Mouse (Mus musculus) left cerebral cortex, postnatal 4 days (tissue): ENCODE data around the gene Meis2. TPM values are rescaled to one million over a fixed set of nuclear protein-coding genes. Genes with fewer than 3 reads are reported as not detected.

ENCODE experiments used
- DNase-seq: peaks from one replicate; pipeline ENCODE4 v3.0.0-alpha.2; 2022
- intact Hi-C: fragments of 180-260 bp; cut with DNase I; formaldehyde crosslinking; loops from one replicate; pipeline ENCODE4 v1.15.1; 2025
- total RNA-seq, 2 experiments: library from RNA; stranded (reverse); gene quantifications; 2 replicates each; pipeline ENCODE4 v1.2.3; 2021

The Meis2 gene
- total RNA-seq, 2 experiments from 2014 or later = 186 to 188 TPM

DNA sequence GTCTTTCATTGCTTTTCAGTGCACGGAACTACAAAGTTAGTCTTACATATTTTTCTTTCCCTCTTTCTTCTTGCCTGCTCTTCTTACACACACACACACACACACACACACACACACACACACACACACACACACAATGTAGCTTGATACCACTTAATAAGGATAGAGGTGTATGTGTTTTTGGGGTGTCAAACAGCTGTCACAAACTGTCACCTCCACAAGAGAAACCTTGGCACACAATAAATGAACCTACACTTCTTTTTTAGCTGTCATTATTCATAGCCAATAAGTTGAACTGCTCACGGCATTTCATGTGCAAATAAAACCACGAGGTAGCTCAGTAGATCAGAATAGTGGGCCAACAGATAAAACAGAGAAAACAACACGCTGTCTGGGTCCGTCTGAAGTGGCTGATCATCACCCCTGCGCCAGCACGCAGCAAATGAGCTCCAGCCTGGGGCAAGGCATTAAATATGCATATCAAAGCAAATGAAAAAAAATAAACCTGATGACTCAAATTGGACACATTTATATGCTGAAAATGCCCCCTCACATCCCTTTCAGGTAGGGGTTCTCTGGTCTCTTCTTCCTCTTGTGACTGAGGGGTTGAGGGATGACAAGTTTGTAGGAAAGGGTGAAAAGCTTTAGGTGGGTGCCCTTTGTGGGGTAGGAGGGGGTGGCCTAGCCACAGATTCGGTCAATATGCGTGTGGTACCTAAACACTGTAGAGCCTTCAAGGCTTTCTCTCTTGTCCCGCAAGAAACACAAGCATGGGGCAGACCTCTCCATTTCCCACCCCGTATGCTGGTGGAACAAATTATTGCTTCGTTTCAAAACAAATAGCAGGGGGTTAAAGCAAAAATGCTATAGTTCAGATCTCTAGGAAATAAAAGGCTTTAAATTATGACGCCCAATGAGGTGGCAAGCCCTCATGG lies 9.7 kb downstream of the Meis2 start:
- DNase-seq = no peak
- intact Hi-C loops = no loop called here

DNA sequence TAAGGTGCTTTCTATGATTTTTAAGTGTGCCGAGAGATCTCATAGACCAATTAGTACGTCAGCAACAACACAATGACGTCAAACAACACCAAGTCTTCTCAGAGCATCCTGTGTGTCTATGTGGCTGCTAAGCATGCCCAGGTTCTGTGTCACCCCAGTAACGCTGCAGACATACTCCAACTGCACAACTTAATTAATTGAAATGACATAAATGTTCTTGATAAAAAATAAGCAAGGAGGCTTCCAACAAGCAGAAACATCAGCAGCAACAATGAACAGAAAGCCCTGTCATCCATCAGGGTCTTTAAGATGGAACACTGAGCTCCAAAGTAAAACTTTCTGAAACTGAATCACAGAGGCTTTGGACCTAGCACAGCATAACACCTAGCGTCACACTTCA lies 11.7 kb downstream of the Meis2 start:
- DNase-seq = no peak
- intact Hi-C loops = no loop called here

DNA sequence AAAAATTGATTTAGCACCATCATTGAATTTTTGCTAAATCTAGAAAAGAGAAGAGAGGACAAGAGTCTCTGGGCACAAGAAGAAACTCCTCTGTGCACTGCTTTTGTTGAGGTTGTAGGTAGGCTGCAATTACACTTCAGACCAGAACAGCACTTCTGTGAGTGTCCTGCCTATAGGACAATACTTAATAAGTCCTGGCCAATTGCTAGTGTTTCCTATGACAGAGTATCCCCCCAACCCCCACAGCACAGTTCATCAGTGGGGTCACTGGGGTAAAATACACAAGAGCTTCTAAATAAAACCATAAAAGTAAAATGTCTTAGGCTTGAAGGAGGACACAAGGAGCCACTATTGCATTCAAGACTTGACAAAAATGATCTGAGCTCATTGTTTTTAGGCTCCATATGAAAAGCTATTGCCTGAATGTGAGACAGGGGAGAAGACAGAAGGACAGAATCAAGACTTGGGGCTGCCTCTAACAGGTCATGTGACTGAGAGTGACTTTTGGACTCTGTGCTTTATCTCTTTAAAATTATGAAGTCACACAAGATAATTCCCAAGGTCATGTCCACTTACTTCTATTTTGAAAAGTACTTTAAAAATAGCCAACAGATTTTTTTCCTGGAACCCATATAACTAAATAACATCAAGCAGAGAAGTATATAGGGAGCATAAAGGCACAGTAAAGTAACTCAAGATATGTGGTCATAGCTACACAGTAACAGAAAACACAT lies 12.8 kb downstream of the Meis2 start:
- DNase-seq = no peak
- intact Hi-C loops = no loop called here

DNA sequence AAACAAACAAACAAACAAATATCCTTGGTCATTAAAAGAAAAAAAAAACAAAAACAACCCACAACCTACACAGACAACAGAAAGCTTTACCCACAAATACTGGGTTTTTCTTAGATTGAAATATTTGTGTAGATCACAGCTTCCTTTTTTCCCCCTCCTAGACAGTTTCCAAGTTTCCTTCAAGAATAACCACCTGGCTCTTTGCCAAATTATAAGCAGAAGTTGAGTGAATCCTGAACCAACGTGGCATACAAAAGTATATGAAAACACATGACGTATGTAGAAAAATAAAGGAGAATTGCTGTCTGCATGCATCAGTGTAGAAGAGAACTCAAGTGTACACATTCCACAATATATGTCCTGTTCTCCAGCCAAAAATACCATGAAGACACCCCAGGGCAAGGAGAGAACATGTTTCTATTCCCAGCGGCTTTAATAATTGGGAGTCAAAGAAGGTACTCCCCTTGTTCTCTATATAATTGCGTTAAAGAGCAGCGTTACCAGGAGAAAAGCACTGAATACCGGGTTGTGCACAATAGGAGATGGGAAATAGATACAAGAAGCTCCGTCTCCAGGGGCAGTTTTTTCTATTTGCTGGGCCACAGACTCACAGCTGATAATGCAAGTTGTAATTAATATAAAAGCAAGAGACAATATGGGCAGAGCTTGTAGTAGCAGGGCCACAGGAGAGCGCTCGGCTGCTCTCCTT lies 13.6 kb downstream of the Meis2 start:
- intact Hi-C loops = no loop called here
- no peak for DNase-seq

DNA sequence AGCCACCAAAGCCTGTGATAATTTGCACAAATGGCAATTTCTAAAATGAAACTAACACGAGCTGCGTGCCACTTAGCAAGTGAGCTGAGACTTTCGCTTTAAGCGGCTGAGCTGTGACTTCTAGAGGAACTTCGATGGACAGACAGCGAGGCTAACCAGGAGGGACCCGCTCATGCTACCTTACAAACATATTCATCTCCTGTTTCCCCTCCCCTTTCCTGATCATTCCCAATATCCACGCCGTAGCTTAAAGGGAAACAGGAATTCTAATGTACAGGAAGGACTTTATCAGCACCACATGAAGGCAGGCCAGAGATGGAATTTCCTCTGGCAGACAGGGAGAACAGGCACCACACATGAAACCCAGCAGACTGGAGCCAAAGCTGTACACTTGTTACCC lies 15.9 kb downstream of the Meis2 start:
- intact Hi-C loops = no loop called here
- DNase-seq = no peak

DNA sequence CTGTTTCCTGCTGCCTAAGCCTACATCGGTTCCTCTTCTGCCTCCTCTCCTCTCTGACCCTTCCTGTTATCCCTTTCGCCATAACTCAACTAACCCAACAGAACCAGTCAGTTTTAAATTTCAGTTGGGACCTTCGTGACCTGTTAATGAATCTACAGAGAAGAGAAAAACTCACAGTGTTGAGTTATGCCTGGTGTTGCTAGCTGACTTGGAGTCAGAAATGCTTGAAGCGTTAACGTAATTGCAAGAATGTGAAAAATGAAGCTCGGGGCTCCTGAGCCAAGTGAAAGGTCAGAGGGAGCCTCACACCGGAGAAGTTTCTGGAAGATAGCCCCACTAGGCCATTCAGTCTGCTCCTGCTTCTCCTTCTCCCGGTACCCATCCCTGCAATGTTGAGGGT lies 18.3 kb downstream of the Meis2 start:
- intact Hi-C loops = no loop called here
- no peak for DNase-seq

DNA sequence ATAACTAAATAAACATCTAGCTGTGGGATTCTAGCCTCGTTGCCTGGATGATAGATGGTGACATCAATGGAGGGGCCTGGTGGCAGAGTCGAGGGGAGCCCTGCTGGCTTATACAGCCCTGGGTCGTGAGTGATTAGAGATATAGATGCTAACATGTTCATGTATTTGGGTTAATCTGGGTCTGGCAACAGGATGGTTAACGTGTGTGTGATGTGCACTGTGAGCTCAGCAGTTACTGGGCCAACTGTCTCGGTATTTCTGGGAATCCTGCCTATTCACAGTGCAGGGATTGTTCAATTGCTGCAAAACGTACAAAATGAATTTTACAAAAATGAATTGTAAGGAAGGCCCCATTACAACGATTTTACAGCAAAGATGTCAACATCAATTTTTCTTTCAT lies 20.6 kb downstream of the Meis2 start:
- intact Hi-C loops = no loop called here

DNA sequence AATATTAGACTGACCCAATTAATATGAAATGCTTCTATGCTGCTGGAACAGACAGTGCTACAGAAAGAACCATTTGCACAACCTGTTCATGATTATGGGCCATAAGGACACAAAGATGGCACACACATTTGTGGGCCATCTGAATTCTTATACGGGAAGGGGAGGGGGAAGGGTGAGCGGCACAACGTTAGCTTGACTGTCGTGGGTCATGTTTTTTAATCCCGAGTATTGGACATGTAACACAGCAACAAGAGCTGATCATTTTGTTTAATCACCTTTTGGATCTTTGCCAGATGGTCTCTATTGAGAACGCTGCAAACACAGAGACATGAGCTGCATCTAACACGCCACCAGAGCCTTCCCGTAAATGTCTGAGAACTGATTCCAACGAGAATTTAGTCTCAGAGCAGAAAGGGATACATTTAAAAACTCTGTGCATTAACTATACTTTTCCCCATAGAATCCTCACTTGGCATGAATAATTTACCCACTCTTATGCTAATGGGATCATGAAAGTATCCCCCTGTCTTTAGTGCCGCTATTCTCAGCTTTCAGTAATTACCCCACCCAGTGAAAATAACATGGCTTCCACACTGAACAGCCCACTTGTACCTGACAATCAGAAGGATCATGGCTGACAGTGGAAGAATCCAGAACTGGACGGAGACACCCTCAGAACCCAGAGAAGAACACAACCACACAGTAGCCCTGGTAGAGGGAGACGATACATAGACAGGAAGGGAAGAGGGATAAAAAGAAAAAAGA lies 22.5 kb downstream of the Meis2 start:
- DNase-seq = no peak
- intact Hi-C loops = no loop called here

More for the DNA sequence above, 20.6 kb downstream of the Meis2 start:
- DNase-seq = no peak

DNA sequence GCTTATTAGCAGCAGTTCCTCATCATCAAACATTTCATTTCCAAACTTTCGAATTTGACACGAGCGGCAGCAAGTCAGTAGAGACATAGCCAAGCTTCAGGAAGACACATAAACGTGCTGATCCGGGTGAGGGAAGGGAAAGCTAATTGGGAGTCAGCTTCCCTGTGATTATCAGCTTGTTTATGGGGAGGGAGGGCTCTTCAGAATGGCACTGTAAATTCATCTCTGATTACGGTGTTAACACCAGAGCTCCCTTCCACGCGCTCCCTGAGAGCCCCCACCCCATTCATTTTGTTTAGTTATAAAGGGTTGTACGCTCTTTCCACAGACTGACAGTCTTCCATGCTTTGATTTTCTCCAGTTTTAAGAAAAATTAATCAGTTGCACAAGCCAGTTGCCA lies 23.2 kb downstream of the Meis2 start:
- intact Hi-C loops = no loop called here

DNA sequence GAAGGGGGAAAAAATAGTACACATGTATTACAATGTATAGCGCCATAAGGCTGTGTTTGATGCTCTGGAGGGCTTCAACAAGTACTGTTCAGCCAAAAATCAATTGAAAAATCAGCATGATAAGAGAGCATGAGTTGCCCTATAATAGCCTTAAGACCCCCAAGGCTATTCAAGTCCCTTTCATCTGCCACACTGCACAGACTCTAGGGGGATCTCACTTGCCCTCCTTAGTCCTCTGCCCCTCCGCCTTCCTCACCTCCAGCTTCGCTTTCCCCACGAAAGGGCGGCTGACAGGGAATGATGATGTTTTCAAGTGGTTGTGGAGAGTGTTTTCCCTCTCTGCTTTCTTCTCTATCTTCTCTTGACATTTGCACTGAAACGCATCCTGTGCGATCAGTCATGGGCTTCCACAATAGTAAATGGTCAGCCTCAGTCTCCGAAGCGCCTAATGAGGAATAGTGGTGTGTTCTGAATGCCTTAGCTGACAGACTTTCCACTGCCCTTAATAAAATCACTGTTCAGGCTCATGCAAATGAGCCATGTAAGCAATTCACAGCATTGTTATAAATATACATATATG lies 23.9 kb downstream of the Meis2 start:
- intact Hi-C loops = no loop called here
- DNase-seq = no peak

More for the DNA sequence above, 23.2 kb downstream of the Meis2 start:
- no peak for DNase-seq

DNA sequence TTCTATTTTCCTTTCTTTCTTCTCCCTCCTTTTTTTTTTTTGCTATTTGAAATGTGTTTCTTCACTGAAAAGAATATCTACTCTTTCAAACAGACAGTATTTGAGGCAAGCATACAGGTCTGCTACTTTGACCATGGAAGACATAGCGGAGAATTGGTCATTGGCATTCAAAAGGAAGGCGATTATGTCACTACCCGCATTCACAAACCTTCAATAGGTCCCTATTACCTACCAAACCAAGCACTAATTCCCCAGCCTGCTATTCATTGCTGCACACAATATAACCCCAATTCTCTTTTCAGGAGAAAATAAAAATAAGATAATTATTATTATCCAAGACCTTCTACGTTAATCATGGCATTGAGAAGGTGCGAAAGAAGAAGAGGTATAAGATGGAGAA lies 30.3 kb downstream of the Meis2 start:
- intact Hi-C loops = no loop called here
- no peak for DNase-seq

DNA sequence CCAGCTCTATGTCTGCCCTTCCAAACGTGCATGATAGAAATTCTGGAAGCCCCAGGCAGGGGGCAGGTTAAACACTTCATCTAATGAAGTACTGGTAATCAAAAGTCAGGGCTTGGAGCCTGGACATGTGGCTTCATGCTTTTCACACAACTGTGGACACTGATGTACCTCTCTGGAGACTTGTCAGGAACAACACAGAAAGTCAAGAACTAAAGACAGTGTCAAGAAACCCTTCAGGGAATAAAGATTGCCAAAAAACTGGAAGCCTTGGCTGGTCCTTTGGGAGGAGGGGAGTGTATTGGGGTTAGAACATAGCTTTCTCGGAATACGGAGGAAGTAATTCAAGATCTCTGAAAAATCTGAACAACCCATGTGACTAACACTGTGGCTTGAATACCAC lies 37.5 kb downstream of the Meis2 start:
- DNase-seq = no peak
- intact Hi-C loops = no loop called here

DNA sequence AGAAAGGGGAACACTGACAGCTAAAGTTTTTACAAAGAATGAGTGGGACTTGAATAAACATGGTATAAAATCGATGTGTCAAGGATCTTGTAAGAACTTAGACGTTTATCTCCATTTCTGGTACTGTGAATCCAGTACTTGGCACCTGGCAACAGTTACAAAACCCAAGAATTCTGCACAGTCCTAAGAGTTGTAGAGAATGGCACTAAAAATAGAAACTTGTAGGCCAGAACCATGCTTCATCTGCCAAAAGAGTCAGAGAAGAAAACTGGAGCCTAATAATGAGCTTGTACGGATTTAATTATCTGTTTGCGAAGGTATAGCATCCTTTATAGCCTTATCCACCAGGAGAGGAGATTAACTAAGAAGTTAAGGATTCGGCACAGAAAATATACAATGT lies 42.8 kb downstream of the Meis2 start:
- intact Hi-C loops = no loop called here
- DNase-seq = no peak

DNA sequence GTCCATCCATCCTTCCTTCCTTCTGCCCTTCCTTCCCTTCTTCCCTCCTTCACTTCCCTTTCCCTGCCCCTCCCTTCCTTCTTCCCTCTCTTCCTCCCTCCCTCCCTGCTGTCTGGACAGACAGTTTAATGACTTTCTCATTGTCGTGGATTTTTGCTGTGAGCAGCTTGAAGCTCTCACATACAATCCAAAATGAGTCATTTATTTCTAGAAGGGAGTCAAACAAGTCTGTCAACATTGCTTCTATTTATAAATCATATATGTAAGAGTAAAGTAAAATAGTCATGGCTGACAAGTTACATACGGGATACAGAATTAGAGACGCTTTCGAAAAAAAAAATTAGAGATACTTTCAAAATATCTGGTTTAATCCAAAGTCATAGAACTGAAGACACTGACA lies 43.7 kb downstream of the Meis2 start:
- DNase-seq = no peak
- intact Hi-C loops = no loop called here

DNA sequence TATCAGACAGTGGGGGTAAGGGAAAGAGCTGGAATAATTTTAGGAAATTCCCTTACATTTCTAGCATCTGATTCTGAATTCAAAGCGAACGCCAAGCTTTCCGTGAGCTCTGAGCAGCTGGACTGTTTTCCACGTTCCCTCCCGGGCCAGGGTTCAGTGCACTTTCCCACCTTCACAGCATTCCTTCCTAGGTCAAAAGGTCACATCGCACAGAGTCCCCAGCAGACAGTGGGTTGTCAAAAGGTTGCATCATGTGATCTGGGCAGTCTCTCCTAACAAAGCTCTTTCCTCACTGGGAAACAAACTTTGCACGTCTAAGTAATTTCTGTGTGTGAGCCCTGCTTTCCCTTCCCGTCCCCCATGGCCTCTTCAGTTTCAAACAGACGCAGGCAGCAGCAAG lies 44.6 kb downstream of the Meis2 start:
- intact Hi-C loops = no loop called here
- no peak for DNase-seq

DNA sequence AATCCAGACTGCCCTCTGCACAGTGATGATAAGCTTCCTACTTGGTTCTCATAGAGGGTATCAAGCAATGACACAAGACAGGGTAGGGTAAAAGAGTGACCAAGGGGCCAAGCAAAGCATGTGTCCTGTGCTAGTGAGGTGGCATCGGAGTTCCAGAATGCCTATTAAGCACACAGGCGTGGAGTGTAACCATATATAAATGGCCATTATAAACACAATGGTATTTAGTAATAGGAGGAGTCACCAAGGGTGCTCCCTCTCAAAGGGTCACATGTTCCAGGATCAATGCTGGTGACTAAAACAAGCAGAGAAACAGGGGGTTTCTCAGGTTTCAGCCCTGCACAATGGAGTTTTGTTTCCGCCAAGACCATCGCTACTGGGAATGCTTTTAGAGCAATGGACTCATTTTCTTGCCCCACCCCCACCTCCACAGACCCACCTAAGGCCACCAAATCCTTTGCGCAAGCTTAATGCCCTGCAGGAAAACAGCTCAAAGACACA lies 45.1 kb downstream of the Meis2 start:
- intact Hi-C loops = no loop called here

DNA sequence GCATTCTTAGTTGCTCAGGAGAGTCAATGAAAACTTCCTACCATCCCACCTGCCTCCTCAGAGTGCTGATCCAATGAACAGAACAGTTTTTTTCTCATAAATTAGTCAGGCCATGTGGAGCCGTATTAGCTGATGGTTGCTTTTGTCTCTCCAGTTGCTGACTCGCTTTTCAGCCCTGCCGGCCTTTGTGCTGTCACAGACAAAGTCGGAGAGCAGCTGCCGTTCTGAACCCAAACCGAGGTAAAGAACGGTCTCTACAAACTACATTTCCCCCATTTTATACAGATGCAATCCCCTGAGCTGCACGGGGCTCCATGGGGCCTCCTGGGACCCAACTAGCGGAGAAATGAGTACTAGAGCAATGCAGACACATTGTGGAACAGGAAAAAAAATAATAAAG lies 45.7 kb downstream of the Meis2 start:
- intact Hi-C loops = no loop called here
- no peak for DNase-seq

More for the DNA sequence above, 45.1 kb downstream of the Meis2 start:
- no peak for DNase-seq

DNA sequence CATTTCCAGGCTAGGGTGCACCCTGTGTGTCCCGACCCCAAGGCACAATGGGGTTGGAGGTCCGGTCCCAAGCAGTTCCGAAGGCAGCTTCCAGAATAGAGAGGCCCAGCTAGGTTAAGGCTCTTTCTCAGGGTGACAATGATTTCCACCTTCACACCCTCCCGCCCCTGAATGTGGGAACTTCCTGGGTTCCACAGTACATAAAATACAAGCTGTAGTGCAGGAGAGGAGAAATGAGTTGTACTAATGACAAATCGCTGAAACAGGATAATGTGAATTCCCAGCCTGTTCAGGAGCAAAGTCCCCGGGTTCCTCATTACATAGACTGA lies 46.2 kb downstream of the Meis2 start:
- intact Hi-C loops = no loop called here
- DNase-seq = no peak

DNA sequence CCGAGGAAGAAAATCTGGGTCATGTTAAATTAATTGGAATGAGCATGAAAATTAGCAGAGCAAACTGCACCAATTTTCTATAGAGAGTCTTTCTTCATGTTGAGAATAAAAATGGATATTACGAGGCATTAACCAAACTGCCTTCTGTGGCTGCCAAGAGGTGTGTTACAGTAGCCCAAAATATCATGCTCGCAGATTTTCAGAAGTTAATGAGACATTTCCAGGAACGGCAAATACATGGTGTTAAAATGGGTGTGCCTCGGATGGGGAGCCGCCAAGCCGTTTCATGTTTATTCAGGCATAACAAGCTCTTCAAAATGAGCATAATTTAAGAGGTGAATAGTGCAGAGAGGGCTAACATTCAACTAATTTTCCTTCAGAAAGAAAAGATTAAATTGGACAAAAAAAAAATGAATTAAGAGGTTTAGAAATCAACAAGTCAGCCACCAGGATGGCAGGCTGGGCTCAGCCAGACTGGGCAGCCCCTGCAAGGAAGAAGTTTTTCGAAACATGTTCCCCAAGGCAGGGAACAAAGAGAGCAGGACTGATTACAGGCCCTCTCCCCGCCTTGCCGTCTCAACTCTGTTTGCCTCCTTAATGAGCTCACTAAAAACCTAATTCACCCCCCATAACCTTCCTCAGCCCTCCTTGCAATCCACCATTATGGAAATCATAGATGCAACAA lies 46.7 kb downstream of the Meis2 start:
- intact Hi-C loops = no loop called here
- DNase-seq = no peak

DNA sequence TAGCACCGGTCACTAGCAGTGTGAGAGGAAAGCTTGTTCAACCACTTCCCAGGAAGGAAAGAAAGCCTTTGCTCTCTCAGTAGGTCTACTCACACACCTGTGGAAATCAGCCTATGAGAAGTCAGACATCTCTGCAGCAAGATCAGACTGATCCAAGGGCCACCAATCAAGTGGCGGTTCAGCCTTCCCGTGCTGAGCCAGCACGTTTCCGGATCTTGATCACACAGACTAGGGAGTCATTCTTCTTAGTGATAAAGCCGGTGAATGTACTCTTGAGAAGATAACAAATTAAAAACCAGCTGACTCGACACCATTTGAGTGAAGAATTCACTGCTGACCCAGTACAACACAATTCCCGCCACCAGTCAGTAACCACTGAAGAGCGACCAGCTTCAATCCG lies 50.1 kb downstream of the Meis2 start:
- intact Hi-C loops = no loop called here
- DNase-seq = no peak
